Mouse (Mus musculus) large intestine, adult 2 months (tissue): Measurements from ENCODE around the gene E130116L18Rik. TPM values are rescaled to one million over a fixed set of nuclear protein-coding genes. Genes with fewer than 3 reads are reported as not detected.
"Not testable (repeated sequence)": the region's sequence is repeated elsewhere in the genome, so short reads cannot be mapped to it uniquely, and the experiment has no call there.

Experiments
- DNase-seq: peaks from one replicate; pipeline ENCODE4 v3.0.0-alpha.2; 2012; ENCODE audit warnings: low read depth, low spot score
- WGBS: fragments of 180-500 bp; shearing (Covaris S2); methylation state at CpG from one replicate; pipeline ENCODE4 v1.1.7; 2018; 5-methylcytosine and 5-hydroxymethylcytosine counted together
- polyA plus RNA-seq: library from polyadenylated mRNA; depleted of rRNA; stranded (reverse); fragments of >200 nt; gene quantifications from 2 replicates; pipeline ENCODE4 v1.2.3, GENCODE M21; 2012; rRNA removed

The E130116L18Rik gene
- not detected in 2 replicates for polyA plus RNA-seq

DNA sequence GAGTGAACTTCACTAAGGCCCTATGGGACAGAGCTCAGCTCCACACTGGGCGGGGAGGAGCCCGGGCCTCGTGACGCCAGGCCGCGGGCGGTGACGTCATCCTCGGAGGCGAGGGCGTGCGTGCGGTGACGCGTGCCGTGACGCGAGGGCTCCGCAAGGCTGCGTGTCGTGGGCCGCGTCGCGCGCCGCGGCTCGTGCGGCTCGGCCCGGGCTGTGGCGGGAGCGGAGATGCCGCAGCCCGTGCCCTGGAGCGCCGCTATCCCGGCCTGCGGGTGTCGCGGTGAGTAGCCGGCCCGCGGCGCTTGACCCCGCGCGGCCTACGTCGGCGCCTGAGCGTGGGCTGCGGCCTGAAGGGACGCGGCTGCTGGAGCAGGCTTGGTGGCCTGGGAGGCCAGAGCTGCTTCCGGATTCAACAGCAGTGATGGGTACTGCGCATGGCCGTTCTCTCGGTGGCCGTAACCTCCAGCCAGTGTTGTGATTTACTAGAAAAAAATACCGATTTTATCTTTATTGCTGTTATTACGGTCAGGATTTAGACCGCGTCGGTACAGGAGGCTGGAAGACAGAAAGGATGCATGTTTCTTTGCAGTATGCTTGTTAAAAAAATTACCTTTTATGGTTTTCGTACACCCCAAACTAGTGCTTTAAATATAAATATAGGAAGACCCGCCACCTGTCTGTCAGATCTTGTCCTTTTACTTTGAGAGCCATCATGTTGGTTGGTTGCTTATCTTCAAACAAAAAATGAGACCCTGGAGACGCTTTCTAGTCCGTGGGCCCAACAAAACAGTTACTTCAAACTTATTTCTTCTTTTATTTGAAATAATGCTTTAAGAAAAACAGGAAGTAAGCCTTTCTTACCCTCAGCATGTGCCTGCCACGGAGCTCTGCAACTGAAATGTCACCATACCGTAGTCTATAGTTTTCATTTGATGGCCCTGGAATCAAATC lies at the start of gene E130116L18Rik:
E130116L18Rik (minus strand) TSS at position 402 of the 951 bp plus-strand sequence.
- 1% methylated on average over 72 of the region's 72 CpGs for WGBS
- peak; percentile 31 for DNase-seq

DNA sequence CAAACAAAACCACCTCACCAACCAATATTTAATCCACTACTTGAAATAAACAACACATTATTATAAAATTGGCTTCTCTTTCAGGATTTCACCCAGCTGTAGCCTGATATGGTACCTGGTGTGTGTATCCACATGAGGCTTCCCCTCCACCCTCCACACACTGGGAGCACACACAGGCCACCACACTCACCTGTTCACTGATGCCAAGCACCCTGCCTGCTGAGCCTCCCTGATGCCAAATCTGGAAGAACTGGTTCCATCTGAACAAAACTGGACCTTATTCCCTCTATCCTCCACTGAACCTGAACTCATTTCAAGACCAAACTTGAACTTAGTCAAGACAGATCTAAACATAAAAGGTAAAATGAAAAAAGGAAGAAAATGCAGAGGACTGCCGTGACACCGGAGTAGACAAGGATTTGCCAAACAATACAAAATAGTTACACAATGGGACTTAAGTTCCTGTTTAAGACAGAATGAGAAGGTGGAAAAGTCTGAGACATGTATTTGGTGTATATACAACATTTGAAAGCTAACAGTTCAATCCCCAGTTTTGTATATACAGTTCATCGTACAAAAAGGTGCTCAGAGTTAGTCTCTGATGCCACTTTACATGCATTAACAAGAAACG lies 45.4 kb upstream of the E130116L18Rik start:
- 92% methylated on average over 4 of the region's 4 CpGs for WGBS
- DNase-seq: no peak

DNA sequence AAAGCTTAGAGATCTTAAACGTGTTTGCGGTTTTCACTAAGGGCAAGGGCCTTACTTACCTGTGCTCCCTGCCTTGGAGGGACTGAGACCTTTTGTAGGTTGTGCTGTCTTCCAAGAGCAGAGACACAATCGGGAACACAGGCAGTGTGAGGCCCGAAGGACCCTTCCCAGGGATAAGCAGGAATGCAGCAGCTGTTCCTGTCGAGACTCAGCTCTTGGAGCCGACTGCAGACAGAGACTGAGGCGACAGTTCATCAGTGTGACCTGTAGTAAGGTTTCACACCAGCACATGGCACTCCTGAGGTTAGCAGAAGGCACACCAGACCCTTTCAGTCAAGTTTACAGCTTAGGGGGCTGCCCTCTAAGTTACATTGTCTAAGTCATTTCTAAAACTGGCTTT lies 39.3 kb upstream of the E130116L18Rik start:
- 83% methylated on average over 7 of the region's 7 CpGs for WGBS
- DNase-seq: no peak

DNA sequence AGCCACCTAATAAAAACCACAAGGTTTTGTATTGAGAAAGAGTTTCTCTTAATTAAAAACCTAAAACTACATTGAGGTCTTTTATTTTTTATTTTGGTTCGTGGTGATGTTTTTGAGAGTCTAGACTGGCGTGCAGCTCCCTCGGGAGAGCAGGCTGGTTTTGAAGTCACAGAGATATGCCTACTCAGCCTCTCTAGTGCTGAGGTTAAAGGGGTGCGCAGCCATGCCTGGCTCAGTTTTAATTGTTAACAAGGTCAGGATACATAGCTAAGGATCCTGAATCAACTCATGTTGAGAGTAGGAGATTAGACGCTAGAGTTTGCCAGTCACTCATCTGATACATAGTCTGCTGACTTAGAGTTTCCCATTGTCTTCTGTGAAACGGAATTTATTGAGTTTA lies 38.5 kb upstream of the E130116L18Rik start:
- DNase-seq: no peak
- WGBS: 88% methylated on average over 6 of the region's 6 CpGs

DNA sequence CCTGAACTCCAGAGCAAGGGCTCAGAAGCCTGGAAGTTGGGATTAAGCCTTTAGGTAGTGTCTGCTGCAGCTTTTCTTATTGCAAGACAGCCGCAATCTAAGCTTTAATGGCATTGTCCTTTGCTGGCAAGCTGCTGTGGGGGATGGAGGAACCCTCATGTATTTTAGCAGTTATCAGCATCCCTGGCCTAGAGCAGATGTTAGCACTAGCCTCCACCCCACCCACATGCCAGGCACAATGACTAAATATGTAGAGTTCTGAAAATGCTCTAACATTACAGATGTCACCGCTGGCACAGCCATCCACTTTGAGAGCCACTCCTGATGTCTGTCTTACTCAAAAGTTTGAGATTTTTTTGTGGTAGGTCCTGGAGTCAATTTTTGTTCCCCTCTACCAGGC lies 33.7 kb upstream of the E130116L18Rik start:
- DNase-seq: no peak
- WGBS: 93% methylated on average over 2 of the region's 2 CpGs

DNA sequence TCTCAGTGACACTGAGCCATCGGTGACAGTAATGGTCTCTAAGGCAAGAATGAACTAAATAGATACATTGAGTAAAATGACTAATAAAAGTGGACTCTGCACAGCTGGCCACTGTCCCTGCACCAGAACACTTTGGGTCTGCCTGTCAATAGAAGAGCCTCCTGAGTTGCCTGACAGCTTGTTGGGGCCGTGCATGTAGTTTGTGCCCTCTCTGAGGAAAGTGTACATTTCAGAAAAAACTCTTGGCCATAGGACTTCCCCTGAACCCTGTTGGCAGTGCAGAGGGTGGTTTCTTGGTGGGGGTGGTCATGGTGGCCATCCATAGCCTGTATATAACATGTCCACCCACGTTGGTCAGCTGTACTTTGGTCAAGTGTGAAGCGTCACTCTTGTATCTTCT lies 31.5 kb upstream of the E130116L18Rik start:
- WGBS: 95% methylated on average over 4 of the region's 4 CpGs
- DNase-seq: no peak

DNA sequence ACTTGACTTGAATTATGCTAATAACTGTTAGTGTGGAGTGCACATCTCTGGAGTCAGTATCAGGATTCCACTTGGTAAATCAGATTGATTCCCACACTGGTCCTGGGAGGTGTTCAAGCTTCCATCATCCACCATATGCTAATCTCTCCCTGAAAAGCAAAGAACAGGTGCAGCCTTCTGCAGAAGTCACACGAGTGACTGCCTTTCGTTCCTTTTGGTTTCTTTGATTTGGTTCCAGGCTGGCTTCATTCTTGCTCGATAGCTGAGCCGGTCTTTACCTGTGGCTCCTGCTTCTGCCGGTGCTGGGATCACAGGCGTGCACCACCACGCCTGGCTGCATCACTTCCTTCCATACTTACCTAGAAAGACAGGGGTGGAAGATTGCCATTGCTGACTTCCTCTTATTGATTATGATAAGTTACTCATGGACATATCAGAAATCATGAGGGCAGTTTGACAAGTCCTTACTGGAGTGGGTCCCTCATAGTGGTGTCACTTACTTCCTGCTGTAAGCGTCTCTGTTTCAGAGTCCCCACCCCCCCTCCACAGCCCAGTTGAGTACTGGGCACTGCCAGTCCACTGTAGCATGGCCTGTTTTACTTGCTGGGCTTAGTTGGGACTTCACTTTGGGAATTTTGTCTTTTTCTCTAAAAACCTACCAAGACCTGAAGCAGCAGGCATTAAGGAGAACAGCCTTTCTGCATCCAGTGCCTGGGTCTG lies 30.0 kb upstream of the E130116L18Rik start:
- 56% methylated on average over 8 of the region's 8 CpGs for WGBS
- no peak for DNase-seq

DNA sequence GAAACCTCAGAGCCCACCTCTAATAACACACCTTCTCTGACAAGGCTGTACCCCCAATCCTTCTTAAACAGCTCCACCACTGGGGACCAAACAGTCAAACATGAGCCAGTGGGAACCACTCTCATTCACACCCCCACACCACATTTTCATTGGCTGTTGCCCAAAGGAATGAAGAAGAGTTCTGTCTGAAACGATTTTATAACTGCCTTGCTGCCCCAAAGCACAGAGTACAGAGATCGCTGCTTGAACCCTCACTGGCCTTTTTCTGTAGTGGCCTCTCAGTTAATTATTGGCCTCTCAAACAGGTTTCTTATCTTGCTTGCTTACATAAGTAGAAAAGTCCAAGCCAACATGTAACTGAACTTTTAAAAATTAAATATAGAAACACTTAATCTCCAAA lies 29.5 kb upstream of the E130116L18Rik start:
- WGBS: 29% methylated on average over 2 of the region's 2 CpGs
- DNase-seq: no peak

DNA sequence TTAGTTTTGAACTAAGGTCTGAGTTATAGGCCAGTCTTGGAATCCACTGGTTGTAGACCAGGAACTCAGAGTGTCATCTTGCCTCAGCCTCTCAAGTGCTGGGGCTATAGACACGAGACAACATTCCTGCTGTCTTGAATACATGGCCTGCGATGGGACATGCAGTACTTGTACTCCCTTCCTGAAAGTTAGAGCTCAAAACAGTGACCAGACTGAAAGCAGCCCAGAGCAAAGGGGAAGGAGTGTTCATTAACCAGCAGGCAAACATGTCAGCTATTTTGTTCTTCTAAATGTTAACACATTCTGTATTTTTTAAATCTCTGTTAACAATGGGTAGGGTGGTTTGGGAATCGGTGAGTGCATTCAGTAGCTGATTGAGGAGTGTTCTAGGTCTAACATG lies 24.1 kb upstream of the E130116L18Rik start:
- no peak for DNase-seq
- 58% methylated on average over 3 of the region's 3 CpGs for WGBS

DNA sequence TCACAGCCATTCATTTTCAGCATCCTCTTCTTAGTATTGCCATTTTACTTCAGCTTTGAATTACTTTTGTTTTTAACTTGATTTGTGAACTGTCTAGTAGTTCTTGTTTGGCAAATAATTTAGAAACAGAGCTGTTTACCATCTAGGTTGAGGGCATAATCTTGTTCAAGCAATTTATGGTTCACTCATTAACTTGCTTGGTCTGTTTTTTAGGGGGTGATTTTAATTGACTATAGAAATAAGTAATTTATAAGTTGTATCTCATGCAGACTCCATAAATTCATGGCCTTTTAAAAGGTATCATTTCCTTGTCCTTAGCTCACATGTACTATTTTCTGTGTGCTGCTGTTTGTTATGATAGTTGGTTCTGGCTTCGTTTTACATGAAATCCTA lies 23.5 kb upstream of the E130116L18Rik start:
- DNase-seq: no peak
- WGBS: 54% methylated on average over 1 of the region's 1 CpGs

DNA sequence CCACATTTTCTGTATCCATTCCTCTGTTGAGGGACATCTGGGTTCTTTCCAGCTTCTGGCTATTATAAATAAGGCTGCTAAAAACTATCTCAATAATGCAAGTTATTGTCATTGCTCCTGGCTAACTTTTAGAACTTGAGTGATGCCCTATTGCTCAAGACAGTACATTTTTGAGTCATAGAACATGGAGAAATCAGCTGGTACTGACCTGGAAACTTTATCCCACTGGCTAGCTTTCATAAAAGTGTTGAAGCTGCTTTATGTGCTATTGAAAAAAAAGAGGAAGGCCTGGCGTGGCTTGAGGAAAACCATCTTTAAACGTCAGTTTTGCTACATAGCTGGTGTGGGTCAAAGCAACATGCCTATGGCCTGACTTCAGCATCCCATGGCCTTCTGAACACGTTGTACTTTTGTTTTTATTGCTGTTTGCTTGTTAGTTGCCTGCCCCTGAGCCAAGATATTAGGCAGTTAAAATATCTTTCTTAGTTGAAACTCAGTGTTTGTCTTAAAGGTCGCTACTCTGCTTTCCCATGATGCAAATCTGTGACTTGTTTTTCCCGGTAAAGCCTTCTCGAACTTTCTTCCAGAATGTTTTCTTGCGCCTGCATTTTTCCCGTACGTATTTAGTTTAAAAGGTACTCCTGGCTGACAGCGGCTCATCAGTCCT lies 23.0 kb upstream of the E130116L18Rik start:
- no peak for DNase-seq
- 82% methylated on average over 10 of the region's 10 CpGs for WGBS

DNA sequence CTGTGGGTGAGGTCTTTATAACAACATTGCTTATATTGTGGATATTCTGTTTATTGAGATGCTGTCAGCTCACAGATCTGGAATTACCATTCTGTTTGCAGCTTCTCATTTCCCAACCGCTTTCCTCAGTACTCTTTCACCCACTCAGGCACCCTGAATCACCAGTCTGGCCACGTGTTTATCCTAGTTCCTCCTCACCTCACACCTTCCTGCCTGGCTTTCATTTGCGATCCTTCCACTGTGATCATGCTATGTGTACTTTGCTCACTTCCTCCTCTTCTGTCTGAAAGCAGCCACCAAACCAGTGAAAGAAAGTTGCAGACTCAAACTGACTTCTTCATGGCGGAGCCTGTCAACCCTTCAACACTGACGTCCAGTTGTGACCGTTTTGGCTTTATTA lies 20.1 kb upstream of the E130116L18Rik start:
- 63% methylated on average over 6 of the region's 6 CpGs for whole genome bisulfite sequencing
- DNase-seq: no peak

DNA sequence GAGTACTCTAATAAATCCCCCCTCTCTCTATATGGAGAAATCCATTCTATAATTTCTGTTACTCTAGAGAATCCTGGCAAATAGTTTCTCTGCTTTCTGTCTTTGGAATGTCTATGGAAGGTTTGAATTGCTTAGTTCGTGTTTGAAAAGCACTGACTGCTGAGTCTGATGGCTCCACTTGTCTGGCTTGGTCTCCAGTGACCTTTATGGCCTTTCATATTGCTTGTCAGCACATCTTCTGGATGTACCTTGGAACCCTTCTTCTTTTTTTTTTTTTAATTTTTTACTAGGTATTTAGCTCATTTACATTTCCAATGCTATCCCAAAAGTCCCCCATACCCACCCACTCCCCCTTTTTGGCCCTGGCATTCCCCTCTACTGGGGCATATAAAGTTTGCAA lies 1.4 kb upstream of the E130116L18Rik start:
- DNase-seq: not testable (repeated sequence)
- WGBS: 90% methylated on average over 1 of the region's 1 CpGs

DNA sequence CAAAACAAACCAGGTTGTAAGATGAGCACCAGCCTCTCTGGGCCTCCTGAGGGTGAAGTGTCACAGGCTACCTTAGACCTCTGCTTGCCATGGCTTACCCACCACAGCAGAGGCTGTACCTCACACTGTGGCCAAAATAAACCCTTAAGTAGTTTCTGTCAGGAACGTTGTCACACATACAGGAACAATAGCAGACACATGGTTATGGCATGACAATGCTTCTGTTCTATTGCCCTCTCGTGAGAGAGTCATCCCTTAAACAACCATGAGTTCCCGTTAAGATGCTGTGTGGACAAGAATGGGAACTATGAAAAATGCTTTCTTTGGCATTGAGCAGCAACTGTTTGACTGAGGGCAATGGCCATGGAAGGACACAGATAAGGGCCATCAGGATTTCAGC lies 1.3 kb downstream of the E130116L18Rik start, which contains the start of gene Galnt11:
Galnt11 (plus strand) TSS at position 301 of the 400 bp plus-strand sequence.
- DNase-seq: no peak
- 78% methylated on average over 3 of the region's 3 CpGs for WGBS

DNA sequence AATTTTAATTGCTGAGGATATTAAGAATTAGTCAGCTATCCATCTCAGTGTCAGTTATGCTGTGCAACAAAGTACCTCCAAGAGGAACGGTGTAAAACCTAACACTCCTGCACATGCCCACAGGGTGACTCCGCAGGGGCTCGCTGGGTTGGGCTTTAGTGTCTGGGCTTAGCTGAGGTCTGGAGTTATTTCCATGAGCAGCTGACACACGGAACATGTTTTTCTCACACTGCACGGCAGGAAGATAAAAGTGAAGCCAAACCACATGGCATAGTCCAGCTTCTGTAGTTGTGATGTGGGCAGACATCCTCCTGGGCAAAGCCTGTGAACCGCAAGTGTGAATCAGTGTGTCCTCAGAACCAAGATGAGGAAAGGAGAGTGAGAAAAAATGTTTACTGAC lies 7.9 kb downstream of the E130116L18Rik start:
- WGBS: 76% methylated on average over 6 of the region's 6 CpGs
- no peak for DNase-seq

DNA sequence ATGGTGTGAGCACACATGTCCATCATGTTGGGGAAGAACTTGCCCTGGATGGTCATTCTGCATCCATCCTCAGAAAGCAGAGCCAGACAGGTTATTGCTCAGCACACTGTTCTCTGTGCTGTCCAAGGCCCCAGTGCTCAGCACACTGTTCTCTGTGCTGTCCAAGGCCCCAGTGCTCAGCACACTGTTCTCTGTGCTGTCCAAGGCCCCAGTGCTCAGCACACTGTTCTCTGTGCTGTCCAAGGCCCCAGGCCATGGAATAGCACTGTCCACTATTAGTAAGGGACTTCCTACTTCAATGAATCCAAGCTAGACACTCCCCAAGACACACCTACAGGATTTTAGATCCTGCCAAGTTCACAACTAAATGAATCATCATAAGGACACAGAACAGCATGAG lies 9.7 kb downstream of the E130116L18Rik start:
- not testable (repeated sequence) for DNase-seq

DNA sequence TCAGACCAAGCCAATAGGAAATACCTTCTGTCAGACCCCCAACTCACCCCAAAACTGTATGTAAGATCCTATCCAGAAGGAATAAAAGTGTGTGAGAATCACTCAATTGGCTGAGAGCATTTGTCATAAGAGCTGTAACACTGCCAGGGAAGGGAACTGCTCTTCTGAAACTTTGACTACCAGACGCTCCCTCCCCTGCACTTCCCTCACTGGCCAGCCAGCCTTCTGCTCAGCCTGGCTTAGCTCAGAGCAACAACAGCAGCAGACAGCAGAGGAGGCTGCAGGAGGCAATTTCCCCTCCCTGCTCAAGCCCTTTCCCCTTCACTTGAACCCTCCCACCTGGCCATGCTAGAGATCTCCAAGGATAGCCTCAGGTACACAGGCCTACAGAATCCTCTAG lies 11.1 kb downstream of the E130116L18Rik start:
- WGBS: 71% methylated on average over 1 of the region's 1 CpGs

DNA sequence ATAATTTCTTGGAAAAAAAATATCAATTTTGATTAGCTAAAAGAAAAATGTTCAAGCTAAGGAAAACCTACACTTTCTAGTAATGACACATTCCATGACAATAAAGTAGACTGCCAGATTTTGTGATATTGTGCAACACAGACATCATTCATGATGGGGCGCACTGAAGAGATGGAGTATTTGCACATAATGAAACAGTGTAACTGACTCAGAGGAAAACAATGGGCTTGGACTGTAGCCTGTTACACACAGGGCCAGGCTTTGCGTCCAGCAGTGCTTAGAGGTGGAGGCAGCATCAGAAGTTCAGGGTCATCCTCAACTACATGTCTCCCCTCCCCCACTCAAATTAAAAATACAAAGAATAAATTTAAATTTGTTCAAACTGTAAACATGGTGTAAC lies 32.4 kb downstream of the E130116L18Rik start:
- DNase-seq: no peak
- WGBS: 49% methylated on average over 2 of the region's 2 CpGs

More for the DNA sequence above, 11.1 kb downstream of the E130116L18Rik start:
- no peak for DNase-seq

DNA sequence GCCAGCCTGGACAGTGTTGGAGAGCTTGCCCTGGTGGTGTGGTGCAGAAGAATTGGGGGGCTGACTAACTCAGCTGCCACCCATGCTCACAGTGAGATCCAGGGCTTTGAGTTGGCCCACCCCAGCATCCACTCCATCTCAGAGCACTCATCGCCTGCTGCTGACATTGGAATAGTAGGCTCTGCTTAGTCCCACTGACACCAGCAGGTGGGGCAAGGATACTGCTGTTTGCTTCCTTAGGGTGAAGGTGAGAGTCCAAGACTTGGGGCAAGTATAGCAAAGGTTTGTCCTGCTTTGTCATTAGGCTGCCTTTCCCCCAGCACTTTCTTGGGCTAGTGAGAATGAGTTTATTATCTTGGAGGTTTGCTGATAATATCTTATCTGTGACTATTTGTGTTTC lies 34.2 kb downstream of the E130116L18Rik start:
- DNase-seq: peak; percentile 4
- 23% methylated on average over 1 of the region's 1 CpGs for WGBS

DNA sequence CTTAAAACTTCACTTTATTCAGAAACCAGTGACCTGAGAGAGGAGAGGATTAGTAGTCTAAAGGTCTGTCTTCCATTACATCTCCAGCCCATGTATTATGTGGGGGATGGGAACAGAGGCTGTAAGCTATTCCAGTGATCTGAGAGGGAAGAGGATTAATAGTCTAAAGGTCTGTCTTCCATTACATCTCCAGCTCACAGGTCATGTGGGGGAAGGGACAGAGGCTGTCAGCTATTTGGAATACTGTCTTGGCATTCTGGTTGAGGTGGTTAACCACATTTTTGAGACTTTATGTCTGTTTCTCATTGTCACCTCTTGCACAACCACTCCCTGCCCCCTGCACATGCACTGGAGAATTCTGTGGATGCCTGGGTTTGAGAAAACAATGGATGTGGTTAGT lies 35.2 kb downstream of the E130116L18Rik start:
- no peak for DNase-seq
